Mouse (Mus musculus) thymus, adult 2 months (tissue): ENCODE results near the gene Ppard.

ENCODE experiments used
- CTCF ChIP-seq: fragments of 200-500 bp; IDR thresholded peaks from 2 replicates; pipeline ENCODE4 v1.5.1; 2012; ENCODE audit warnings: mild to moderate bottlenecking, control low read depth, low read length, moderate library complexity, borderline replicate concordance; ENCODE audit not compliant: control insufficient read depth, poor library complexity, insufficient read depth; ENCODE audit errors: extremely low read depth
- POLR2A ChIP-seq: fragments of 200-500 bp; IDR thresholded peaks from 2 replicates; pipeline ENCODE4 v1.6.1; 2012; ENCODE audit warnings: mild to moderate bottlenecking, low read length, control low read depth, moderate library complexity; ENCODE audit not compliant: control insufficient read depth, poor library complexity, insufficient read depth; ENCODE audit errors: extremely low read depth

GRCm38 (mm10) chr17:28197646-28198045, 34.9 kb upstream of the Ppard start:
- TF ChIP-seq CTCF (no peak), POLR2A (no peak)
